Mouse (Mus musculus) forebrain, embryonic 12.5 days (tissue): Measurements from ENCODE around the gene Zbtb20. TPM values are rescaled to one million over a fixed set of nuclear protein-coding genes. Genes with fewer than 3 reads are reported as not detected.

ENCODE experiments used
- ATAC-seq: fragments of 200-750 bp; cut with Nextera tagmentation; 2 replicates; pipeline ENCODE4 v1.8.0; 2017; ENCODE audit warnings: moderate TSS enrichment; ENCODE audit not compliant: low FRiP score
- H3K27ac ChIP-seq: fragments of 300-500 bp; sonication (generic); 2 replicates; pipeline ENCODE4 v1.5.1; 2016; ENCODE audit warnings: mild to moderate bottlenecking
- H3K27me3 ChIP-seq: fragments of 300-500 bp; sonication (generic); 2 replicates; pipeline ENCODE4 v1.6.1; 2016; ENCODE audit warnings: mild to moderate bottlenecking
- H3K36me3 ChIP-seq: fragments of 300-500 bp; sonication (generic); replicated peaks from 2 replicates; pipeline ENCODE4 v1.6.1; 2016; ENCODE audit warnings: mild to moderate bottlenecking
- H3K4me1 ChIP-seq: fragments of 300-500 bp; sonication (generic); 2 replicates; pipeline ENCODE4 v1.6.1; 2016
- H3K4me2 ChIP-seq: fragments of 300-500 bp; sonication (generic); 2 replicates; pipeline ENCODE4 v1.6.1; 2016; ENCODE audit warnings: mild to moderate bottlenecking, moderate library complexity
- H3K4me3 ChIP-seq: fragments of 300-500 bp; sonication (generic); replicated peaks from 2 replicates; pipeline ENCODE4 v1.5.1; 2016; ENCODE audit warnings: mild to moderate bottlenecking
- H3K9ac ChIP-seq: fragments of 300-500 bp; sonication (generic); 2 replicates; pipeline ENCODE4 v1.6.1; 2016; ENCODE audit warnings: mild to moderate bottlenecking
- H3K9me3 ChIP-seq: fragments of 300-500 bp; sonication (generic); 2 replicates; pipeline ENCODE4 v1.6.1; 2016
- WGBS: fragments of 180-500 bp; shearing (Covaris S2); methylation state at CpG from one replicate; pipeline ENCODE4 v1.1.7; 2016; 5-methylcytosine and 5-hydroxymethylcytosine counted together
- polyA plus RNA-seq: library from polyadenylated mRNA; unstranded; fragments of >200 nt; fragmentation: Nextera tagmentation; extraction: Ambion mirVana; gene quantifications from 2 replicates; pipeline ENCODE4 v1.2.1, GENCODE M21; 2016

The Zbtb20 gene
- polyA plus RNA-seq, 1 experiment from 2014 or later = 73.6 TPM

DNA sequence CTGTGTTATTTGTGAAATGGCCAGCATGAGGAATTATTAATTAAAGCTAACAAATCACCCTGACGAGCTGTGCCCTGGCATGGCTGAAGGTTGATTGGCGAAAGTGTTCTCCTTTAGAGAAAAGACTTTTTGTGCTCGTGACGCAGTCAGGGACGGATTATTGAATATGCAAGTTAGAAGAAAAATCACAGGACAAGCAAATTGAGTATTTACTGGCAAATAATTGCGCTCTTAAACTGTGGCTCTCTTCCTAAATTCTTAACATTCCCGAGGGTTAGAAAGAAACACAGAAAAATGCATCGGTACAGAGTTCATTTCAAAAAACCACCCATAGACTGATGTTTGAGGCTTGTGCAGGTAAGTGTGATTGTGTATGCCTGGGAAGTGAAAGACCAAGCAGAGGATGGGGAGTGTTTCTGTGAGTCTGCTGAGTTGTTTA, 360.1 kb downstream of the Zbtb20 start:
- Histone ChIP-seq H3K4me2 (no peak overlapping the region; the same call in 1 of the 2 replicates), H3K9ac (no peak overlapping the region; the same call in 1 of the 2 replicates), H3K27ac (0 out of 2 replicates have a peak overlapping the region, but pooled peaks have one; percentile 0), H3K4me1 (peaks cover 12% of the 10 kb centered on the region; the same call in 1 of the 2 replicates), H3K9me3 (no peaks in the 10 kb centered on the region), H3K36me3 (no peaks in the 10 kb centered on the region), H3K4me3 (no peak overlapping the region), H3K27me3 (no peaks in the 10 kb centered on the region)
- 28% methylated on average over 8 of the region's 8 CpGs for WGBS
- ATAC-seq = no peak

- Histone ChIP-seq H3K4me3 (no peak overlapping the region), H3K27ac (no peak overlapping the region), H3K4me2 (no peak overlapping the region), H3K36me3 (no peaks in the 10 kb centered on the region), H3K4me1 (peaks cover 12% of the 10 kb centered on the region; the same call in 1 of the 2 replicates), H3K9me3 (no peaks in the 10 kb centered on the region), H3K27me3 (no peaks in the 10 kb centered on the region), H3K9ac (no peak overlapping the region)
- no peak for ATAC-seq
- 76% methylated on average over 2 of the region's 2 CpGs for WGBS
Measured at GRCm38 (mm10) chr16:43237551-43237950, 361.9 kb downstream of the Zbtb20 start.

GRCm38 (mm10) chr16:43247026-43247425, 371.3 kb downstream of the Zbtb20 start:
- no peak overlapping the region for H3K27ac ChIP-seq
- H3K4me1 ChIP-seq = no peaks in the 10 kb centered on the region
- WGBS = 87% methylated on average over 5 of the region's 5 CpGs
- no peak overlapping the region for H3K9ac ChIP-seq
- no peaks in the 10 kb centered on the region for H3K9me3 ChIP-seq
- no peaks in the 10 kb centered on the region for H3K27me3 ChIP-seq
- no peaks in the 10 kb centered on the region for H3K36me3 ChIP-seq
- H3K4me3 ChIP-seq = no peak overlapping the region
- H3K4me2 ChIP-seq = no peak overlapping the region
- ATAC-seq = no peak

- Histone ChIP-seq H3K4me2 (no peak overlapping the region), H3K9ac (no peak overlapping the region), H3K27me3 (no peaks in the 10 kb centered on the region), H3K4me3 (no peak overlapping the region), H3K36me3 (no peaks in the 10 kb centered on the region), H3K4me1 (no peaks in the 10 kb centered on the region), H3K27ac (no peak overlapping the region), H3K9me3 (no peaks in the 10 kb centered on the region)
- no peak for ATAC-seq
- 49% methylated on average over 2 of the region's 2 CpGs for WGBS
Measured at GRCm38 (mm10) chr16:43253077-43253476, 377.4 kb downstream of the Zbtb20 start.

- H3K4me2 ChIP-seq = no peak overlapping the region
Measured at GRCm38 (mm10) chr16:43253746-43254145, 378.1 kb downstream of the Zbtb20 start.

GRCm38 (mm10) chr16:43256191-43256899, 380.7 kb downstream of the Zbtb20 start:
- no peak for ATAC-seq
- Histone ChIP-seq H3K27me3 (no peaks in the 10 kb centered on the region), H3K9me3 (no peaks in the 10 kb centered on the region), H3K4me1 (no peaks in the 10 kb centered on the region), H3K4me2 (no peak overlapping the region), H3K36me3 (no peaks in the 10 kb centered on the region), H3K9ac (no peak overlapping the region), H3K27ac (no peak overlapping the region), H3K4me3 (no peak overlapping the region)
- WGBS = 92% methylated on average over 3 of the region's 3 CpGs

More at GRCm38 (mm10) chr16:43253746-43254145, 378.1 kb downstream of the Zbtb20 start:
- no peak for ATAC-seq
- H3K27ac ChIP-seq = no peak overlapping the region
- 85% methylated on average over 4 of the region's 4 CpGs for WGBS
- H3K4me3 ChIP-seq = no peak overlapping the region
- no peaks in the 10 kb centered on the region for H3K4me1 ChIP-seq
- H3K27me3 ChIP-seq = no peaks in the 10 kb centered on the region
- H3K36me3 ChIP-seq = no peaks in the 10 kb centered on the region
- H3K9ac ChIP-seq = no peak overlapping the region
- no peaks in the 10 kb centered on the region for H3K9me3 ChIP-seq

GRCm38 (mm10) chr16:43256900-43257281, 381.2 kb downstream of the Zbtb20 start:
- Histone ChIP-seq H3K4me1 (no peaks in the 10 kb centered on the region), H3K27me3 (no peaks in the 10 kb centered on the region), H3K4me2 (no peak overlapping the region), H3K4me3 (no peak overlapping the region), H3K27ac (no peak overlapping the region), H3K36me3 (no peaks in the 10 kb centered on the region), H3K9me3 (no peaks in the 10 kb centered on the region), H3K9ac (no peak overlapping the region)
- WGBS = 75% methylated on average over 1 of the region's 1 CpGs
- no peak for ATAC-seq

DNA sequence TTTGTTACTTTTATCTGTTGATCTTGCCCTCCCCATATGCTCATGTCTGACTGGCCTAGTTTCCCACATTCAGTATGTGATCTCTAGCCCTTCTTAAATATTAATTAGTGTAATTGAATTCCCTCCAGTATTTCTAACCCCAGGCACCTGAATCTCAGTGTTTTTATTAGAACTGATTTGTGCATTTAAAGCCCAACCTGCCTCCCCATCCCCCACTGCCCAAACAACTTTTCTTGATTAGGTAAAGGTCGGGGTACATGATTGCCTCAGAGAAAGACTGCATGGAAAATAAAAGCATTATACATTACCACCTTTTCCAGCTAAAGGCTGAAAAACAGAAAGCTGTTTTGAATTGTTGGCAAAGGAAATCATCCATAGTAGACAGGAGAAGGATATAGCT, 383.8 kb downstream of the Zbtb20 start:
- 0 out of 2 replicates have a peak, but pooled peaks cover 3% of the 10 kb centered on the region for H3K36me3 ChIP-seq
- H3K27me3 ChIP-seq = no peaks in the 10 kb centered on the region
- no peaks in the 10 kb centered on the region for H3K4me1 ChIP-seq
- no peak overlapping the region for H3K27ac ChIP-seq
- 55% methylated on average over 1 of the region's 1 CpGs for WGBS
- no peak overlapping the region for H3K9ac ChIP-seq
- H3K4me3 ChIP-seq = no peak overlapping the region
- no peak overlapping the region for H3K4me2 ChIP-seq
- H3K9me3 ChIP-seq = no peaks in the 10 kb centered on the region
- no peak for ATAC-seq

DNA sequence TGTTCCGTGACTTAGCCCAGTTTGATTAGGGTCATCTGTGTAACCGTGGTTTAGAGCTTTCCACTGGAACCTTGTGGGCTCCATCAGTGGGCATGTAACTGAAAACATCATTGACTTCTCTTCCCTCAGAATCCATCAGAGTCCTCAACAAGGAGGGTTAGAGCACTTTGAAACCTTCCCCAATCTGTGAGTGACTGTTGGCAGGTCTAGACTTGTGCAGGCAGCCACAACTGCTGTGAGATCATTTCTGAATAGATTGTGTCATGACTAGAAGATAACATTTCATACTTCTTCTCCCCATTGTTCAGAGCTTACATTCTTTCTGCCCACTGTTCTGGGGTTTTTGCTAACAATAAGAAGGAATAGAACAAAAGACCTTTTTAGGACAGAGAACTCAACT, 385.2 kb downstream of the Zbtb20 start:
- 85% methylated on average over 2 of the region's 2 CpGs for WGBS
- Histone ChIP-seq H3K27ac (no peak overlapping the region), H3K36me3 (0 out of 2 replicates have a peak, but pooled peaks cover 3% of the 10 kb centered on the region), H3K4me3 (no peak overlapping the region), H3K9me3 (no peaks in the 10 kb centered on the region), H3K4me2 (no peak overlapping the region), H3K4me1 (no peaks in the 10 kb centered on the region), H3K27me3 (no peaks in the 10 kb centered on the region), H3K9ac (no peak overlapping the region)
- ATAC-seq = no peak

DNA sequence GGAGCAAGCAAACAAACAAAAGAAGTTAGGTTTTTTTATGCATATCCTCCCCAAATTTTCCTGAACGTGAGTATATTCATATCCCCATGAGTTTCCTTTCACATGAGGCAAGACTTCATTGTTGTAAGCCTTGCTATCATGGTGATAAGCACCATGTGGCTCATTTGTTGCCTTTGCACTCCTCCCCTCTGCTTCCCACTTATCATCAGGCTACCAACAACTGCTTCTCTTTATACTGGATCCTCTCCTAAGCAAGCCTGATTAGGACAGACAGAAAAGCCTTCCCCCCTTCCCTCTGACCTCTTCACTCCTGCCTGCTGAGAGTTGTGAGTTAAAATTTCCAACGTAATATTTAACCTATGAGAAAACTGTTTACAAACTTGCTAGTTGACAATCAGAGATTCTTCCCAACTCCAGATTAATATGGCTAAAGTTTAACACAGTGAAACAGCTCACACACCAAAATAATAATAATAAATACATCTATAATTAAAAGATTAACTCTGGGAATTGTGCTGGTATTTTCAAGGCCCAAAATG, 398.4 kb downstream of the Zbtb20 start:
- no peak overlapping the region for H3K4me3 ChIP-seq
- ATAC-seq = no peak
- 31% methylated on average over 2 of the region's 2 CpGs for WGBS
- no peak overlapping the region for H3K27ac ChIP-seq
- no peaks in the 10 kb centered on the region for H3K36me3 ChIP-seq
- H3K27me3 ChIP-seq = no peaks in the 10 kb centered on the region
- H3K9ac ChIP-seq = no peak overlapping the region
- H3K9me3 ChIP-seq = no peaks in the 10 kb centered on the region
- peaks cover 6% of the 10 kb centered on the region; the same call in 1 of the 2 replicates for H3K4me1 ChIP-seq
- no peak overlapping the region for H3K4me2 ChIP-seq

DNA sequence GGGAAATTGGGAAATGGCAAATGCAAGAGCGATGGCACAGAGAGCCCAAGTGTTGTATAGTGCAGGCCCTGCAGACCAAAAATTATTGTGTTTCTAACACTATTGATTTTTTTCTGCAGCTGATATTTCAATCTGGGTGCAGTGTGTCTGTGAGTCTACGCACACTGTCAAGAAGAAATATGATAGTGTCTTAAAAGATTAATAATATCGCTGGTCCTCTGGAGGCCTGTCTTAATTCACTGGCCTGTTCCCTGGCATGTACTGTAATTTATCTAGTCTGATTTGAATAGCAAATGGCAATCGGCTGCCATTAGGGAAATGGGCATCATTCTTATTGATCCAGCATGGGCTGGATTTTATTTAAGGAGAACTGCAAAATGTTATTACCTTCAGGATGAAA, 401.1 kb downstream of the Zbtb20 start:
- no peak for ATAC-seq
- no peak overlapping the region for H3K27ac ChIP-seq
- WGBS = 93% methylated on average over 4 of the region's 4 CpGs

GRCm38 (mm10) chr16:43286319-43286718, 410.6 kb downstream of the Zbtb20 start:
- no peak overlapping the region for H3K9ac ChIP-seq
- no peaks in the 10 kb centered on the region for H3K36me3 ChIP-seq
- no peak overlapping the region for H3K4me2 ChIP-seq
- peaks cover 14% of the 10 kb centered on the region for H3K4me1 ChIP-seq
- no peaks in the 10 kb centered on the region for H3K27me3 ChIP-seq
- H3K27ac ChIP-seq = peak overlapping the region; percentile 70
- H3K4me3 ChIP-seq = no peak overlapping the region
- ATAC-seq = peak; percentile 93
- H3K9me3 ChIP-seq = 0 out of 2 replicates have a peak, but pooled peaks cover under 1% of the 10 kb centered on the region
- WGBS = 11% methylated on average over 1 of the region's 1 CpGs

More for the DNA sequence above, 401.1 kb downstream of the Zbtb20 start:
- H3K9me3 ChIP-seq = peaks cover 5% of the 10 kb centered on the region; the same call in 1 of the 2 replicates
- no peak overlapping the region for H3K4me2 ChIP-seq
- H3K36me3 ChIP-seq = no peaks in the 10 kb centered on the region
- H3K9ac ChIP-seq = no peak overlapping the region
- peaks cover 6% of the 10 kb centered on the region; the same call in 1 of the 2 replicates for H3K4me1 ChIP-seq
- no peaks in the 10 kb centered on the region for H3K27me3 ChIP-seq
- H3K4me3 ChIP-seq = no peak overlapping the region
